Mouse (Mus musculus) layer of hippocampus, postnatal 36 days (tissue): ENCODE data around the gene Lrrc42. TPM values are rescaled to one million over a fixed set of nuclear protein-coding genes. Genes with fewer than 3 reads are reported as not detected.

Experiments used
- DNase-seq, 2 experiments: peaks; one replicate each; pipeline ENCODE4 v3.0.0; 2022
- total RNA-seq, 2 experiments: library from RNA; stranded (reverse); gene quantifications; 2 replicates each; pipeline ENCODE4 v1.2.3; 2021

Gene Lrrc42
- 10 to 100 TPM; 39.6 to 41.3 TPM for total RNA-seq

GRCm38 (mm10) chr4:107253125-107254091 is at the start of gene Lrrc42, which contains the start of gene Hspb11:
Lrrc42 (minus strand) TSS chr4:107253532.
Hspb11 (plus strand) TSS chr4:107253593.
- DNase-seq = peak; percentile 87 to 89

- DNase-seq = no peak
These were observed 49.5 kb upstream of the Lrrc42 start for GRCm38 (mm10) chr4:107302832-107303231.

GRCm38 (mm10) chr4:107302221-107302620 is 48.9 kb upstream of the Lrrc42 start:
- DNase-seq = no peak

GRCm38 (mm10) chr4:107300902-107301555 is 47.7 kb upstream of the Lrrc42 start:
- DNase-seq = no peak

GRCm38 (mm10) chr4:107300371-107300770 is 47.0 kb upstream of the Lrrc42 start:
- no peak for DNase-seq

- no peak for DNase-seq
These were observed 46.5 kb upstream of the Lrrc42 start for GRCm38 (mm10) chr4:107299779-107300340.

- DNase-seq = no peak
These were observed 44.8 kb upstream of the Lrrc42 start for GRCm38 (mm10) chr4:107298071-107298606.

- no peak for DNase-seq
These were observed 38.9 kb upstream of the Lrrc42 start for GRCm38 (mm10) chr4:107292273-107292662.

- peak in 1 of 2 experiments; percentile 15 for DNase-seq
These were observed 38.4 kb upstream of the Lrrc42 start for GRCm38 (mm10) chr4:107291611-107292272.

GRCm38 (mm10) chr4:107287517-107287916 is 34.2 kb upstream of the Lrrc42 start:
- DNase-seq = no peak

GRCm38 (mm10) chr4:107286386-107286785 is 33.1 kb upstream of the Lrrc42 start:
- DNase-seq = no peak

- no peak for DNase-seq
These were observed 32.3 kb upstream of the Lrrc42 start for GRCm38 (mm10) chr4:107285446-107286200.

GRCm38 (mm10) chr4:107280843-107281475 is 27.6 kb upstream of the Lrrc42 start:
- no peak for DNase-seq

GRCm38 (mm10) chr4:107278188-107278707 is 24.9 kb upstream of the Lrrc42 start:
- DNase-seq = no peak

GRCm38 (mm10) chr4:107274511-107274910 is 21.2 kb upstream of the Lrrc42 start:
- no peak for DNase-seq

GRCm38 (mm10) chr4:107273683-107274082 is 20.4 kb upstream of the Lrrc42 start:
- peak in 1 of 2 experiments; percentile 8 for DNase-seq

GRCm38 (mm10) chr4:107260001-107260400 is 6.7 kb upstream of the Lrrc42 start:
- DNase-seq = no peak

- DNase-seq = no peak
These were observed 1.1 kb upstream of the Lrrc42 start for GRCm38 (mm10) chr4:107254414-107254813.

GRCm38 (mm10) chr4:107252522-107252921 is 810 bp downstream of the Lrrc42 start:
- DNase-seq = no peak

- DNase-seq = peak in 1 of 2 experiments; percentile 31
These were observed 2.8 kb downstream of the Lrrc42 start for GRCm38 (mm10) chr4:107250494-107250893.

- peak; percentile 16 to 23 for DNase-seq
These were observed 3.9 kb downstream of the Lrrc42 start for GRCm38 (mm10) chr4:107249471-107249870.
